Mouse (Mus musculus) bone marrow macrophage, adult 2 months (primary cell): ENCODE measurements around the gene Syt2.

ENCODE experiments used
- CTCF ChIP-seq: IDR thresholded peaks from 2 replicates; pipeline ENCODE4 v1.5.1; 2012; ENCODE audit warnings: low read depth, mild to moderate bottlenecking, low read length, moderate library complexity
- POLR2A ChIP-seq: IDR thresholded peaks from 2 replicates; pipeline ENCODE4 v1.6.1; 2012; ENCODE audit warnings: mild to moderate bottlenecking, low read depth, low read length, borderline replicate concordance

DNA sequence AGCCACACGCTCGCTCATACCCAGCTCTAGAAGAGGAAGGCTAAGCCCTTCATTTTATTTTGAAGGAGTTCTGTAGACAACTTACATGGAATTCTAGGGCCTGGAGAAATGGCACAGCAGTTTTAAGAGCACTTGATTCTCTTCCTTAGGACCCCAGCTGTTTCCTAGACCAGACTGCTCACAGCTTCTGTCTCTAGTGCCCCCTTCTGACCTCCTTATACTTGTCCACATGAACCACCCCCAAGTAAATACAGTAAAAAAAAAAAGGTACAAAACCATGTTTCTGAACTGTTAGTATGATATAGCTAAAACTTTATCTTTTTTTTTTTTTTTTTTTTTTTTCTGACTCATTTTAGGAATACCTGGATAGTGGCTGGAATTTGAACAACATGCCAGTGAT is 42.4 kb upstream of the Syt2 start:
- TF ChIP-seq CTCF, result no peak
- no peak for TF ChIP-seq POLR2A
